Mouse (Mus musculus) mouse embryonic stem cell (cell line): ENCODE measurements around the gene Zfp618.

Source experiments
- in situ Hi-C, 2 experiments: fragments of 300-500 bp; cut with MboI; formaldehyde crosslinking; loops; 1 replicate in 1 of 2; 3 replicates in 1 of 2; pipeline ENCODE4 v1.14.3; 2019 to 2020; ENCODE audit warnings: low sequenced_read_pairs in 2 of 2, low pct_unique_long_range_greater_than_20kb in 1 of 2, mixed read lengths in 1 of 2; ENCODE audit not compliant: unreplicated experiment in 1 of 2

Zfp618 gene

DNA sequence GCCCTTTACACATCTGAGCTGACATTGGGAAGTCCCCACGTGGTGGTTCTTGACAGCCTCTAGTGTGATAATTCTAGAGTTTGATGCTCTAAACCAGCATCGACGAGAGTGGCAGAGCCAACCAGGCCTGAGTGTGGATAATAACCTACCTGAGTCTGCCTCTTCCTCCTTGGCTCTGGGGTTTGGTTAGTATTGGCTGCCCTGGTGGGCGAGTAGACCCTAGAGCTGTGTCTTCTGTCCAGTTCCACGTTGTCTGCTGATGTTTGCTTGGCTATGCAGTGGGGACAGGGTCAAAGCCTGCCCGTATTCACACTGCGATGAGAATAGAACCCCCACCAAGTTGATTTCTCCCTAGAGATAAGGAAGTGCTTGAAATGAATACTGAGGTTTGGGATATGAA, 58.1 kb downstream of the Zfp618 start:
- in situ Hi-C loops: no loop called here

DNA sequence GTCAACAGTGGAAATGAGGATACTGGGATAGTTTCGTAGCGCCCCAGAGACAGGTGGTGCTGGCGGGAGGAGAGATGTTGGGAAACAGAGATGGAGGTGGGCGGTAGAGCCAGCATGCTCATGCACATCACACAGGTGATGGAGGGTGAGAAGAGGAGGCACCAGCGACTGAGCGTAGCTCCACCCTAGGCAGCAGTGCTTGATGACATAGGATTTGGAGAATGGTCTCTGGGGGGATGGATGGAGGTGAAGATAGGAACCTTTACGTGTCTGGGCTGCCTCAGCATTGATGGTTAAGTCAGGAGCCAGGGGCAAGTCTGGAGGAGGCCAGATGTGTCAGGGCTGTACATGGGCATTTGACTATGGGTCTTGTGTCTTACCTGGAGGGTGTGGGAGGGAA, 58.7 kb downstream of the Zfp618 start:
- in situ Hi-C loops: no loop called here

DNA sequence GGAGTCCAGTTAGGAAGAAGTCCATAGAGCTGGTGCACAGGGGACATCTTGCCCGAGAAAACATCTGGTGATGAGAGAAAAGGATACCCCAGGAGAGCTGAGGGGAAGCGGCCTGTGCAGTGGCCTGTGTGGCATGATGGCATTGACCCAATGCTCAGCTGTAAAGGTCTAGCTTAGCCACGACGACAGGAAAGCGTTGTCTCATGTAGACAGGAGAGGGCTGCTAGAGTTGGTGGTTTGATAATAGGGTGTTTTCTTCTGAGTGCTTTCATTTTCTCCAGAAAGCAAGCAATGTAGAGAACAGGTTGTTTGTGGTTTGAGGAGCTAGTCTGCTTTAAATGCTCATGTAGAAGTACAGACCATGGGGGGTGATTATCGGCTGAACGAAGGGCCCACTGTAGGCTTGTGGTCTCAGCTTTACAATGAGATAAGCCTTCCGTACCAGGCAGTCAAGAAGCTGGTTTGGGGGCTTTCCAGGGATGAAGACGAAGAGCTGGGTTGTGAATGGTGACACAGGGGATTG, 59.4 kb downstream of the Zfp618 start:
- in situ Hi-C loops: no loop called here

DNA sequence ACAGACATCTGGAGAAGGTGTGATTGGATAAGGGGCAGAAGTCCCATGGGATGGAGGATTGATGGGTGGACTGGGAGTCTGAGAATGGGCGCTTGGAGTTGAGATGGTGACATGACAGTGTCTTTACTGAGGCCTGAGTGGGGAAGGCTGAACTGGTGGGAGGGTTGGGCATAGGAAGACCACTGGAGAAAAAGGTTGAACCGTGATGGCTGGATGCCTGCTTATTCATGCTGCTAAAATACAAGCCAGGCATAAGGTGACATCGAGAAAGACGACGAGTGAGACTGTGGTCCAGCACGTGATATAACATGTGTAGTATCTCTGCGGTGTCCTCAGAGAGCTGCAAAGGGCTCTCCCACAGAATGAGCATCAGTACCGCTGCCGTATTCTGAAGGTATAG, 59.9 kb downstream of the Zfp618 start:
- in situ Hi-C loops: no loop called here

DNA sequence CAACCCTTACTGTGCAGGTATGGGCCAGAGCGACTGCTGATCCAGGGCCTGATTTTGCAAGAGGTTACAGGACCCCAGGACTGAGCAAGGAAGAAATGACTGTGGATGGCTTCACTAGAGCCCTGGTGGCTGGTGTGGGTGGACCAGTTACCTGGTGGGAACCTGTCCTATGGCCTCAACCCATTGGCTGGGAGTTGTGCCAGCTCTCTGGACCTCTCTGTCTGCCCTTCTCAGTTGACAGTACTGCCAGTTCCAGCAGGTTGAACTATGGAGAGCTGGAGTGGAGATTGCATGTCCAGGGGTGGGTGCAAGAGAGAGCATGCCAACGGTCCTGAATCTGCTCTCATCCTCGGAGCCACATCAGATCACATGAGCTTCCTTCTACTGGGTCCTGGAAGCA, 60.9 kb downstream of the Zfp618 start:
- in situ Hi-C loops: no loop called here

DNA sequence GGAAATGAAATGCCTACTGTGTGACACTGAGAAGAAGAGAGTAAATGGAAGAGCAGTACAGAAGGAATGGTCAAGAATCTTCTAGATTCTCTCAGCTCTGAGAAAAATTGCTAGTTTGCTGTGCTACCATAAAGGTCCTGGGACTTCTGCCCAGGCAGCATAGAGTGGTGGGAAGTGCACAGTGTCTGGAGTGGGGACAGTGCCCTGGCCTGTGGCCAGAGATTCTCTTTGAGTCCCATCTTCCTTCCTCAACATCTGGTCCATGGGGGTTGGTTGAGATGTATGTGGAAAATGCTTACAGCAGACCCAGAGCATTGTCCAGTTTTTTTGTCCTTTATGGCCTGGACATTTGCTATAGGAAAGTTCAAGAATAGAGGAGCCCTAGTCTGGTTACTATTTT, 62.1 kb downstream of the Zfp618 start:
- in situ Hi-C loops: no loop called here

DNA sequence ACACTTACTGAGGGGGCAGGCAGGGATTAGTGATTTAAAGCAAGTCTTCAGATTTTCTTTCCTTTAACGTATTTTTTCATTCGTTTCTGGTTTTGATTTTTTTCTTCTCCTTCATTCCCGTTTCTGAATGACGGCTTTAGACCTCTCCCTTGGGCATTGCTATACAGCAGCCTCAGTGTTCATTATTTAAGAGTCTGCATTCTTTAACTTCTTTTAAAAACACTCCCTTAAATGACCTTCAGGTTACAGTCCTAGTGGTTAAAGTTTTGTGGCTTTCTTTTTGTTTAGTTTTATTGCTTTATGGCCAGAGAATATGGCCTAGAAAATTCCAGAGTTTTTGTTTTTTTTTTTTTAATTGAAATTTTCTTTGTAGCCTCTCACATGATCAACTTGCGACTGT, 64.8 kb downstream of the Zfp618 start:
- in situ Hi-C loops: no loop called here

DNA sequence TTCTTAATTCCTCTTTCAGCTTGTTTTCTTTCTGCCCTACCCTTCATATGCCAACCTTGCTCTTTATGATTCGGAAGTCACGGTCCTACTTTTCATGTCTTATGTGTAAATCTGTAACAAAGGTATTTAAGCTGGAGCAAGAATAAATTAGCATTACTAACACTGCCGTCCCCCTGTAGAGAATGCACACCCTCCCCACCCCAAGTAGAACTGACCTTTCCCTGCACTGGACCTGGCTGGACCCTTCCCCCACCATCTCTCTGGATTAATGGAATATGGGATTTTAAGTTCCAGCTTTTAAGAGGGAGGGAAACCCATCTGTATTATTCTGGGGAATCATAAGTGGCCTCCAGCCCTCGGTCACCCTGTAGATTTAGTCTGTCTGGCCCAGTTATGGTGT, 65.9 kb downstream of the Zfp618 start:
- in situ Hi-C loops: no loop called here

DNA sequence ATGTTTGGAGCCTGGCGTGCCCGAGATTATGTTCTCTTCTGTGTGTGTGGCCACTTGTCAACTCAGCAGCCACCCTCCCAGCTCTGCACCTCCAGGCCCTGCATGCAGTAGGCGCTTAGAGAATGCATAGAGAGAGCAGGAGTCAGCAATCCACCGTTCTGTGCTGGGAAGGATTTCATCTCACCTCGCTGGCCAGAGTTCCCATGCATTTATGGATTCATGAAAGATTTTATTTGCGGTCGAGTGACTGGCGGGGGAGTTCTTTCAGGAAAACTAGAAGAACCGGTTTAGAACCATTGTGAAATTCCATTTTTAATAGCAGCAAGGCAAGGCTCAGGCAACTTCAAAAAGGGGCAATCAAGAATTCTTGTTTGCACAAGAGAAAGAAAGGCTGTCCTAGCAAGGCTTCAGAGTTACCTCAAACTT, 67.2 kb downstream of the Zfp618 start:
- in situ Hi-C loops: no loop called here

DNA sequence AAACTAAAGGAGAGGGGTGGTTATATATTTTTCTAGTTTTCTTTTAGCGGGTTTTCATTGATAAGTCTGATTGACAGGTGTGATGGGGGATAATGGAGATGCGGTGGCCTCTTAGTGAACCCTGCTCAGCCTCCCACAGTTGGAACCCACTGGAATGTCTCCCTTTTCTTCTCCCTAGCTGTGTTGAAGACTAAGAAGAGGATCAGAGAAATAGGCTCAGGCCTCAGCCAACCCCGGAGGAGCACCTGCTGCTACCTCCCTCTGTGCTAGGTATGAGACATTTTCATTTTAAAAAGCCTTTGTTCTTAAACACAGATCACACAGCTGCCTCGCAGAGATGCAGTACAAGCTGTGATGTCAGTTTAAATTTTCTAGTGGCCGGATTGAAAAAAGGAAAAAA, 68.4 kb downstream of the Zfp618 start:
- in situ Hi-C loops: no loop called here

DNA sequence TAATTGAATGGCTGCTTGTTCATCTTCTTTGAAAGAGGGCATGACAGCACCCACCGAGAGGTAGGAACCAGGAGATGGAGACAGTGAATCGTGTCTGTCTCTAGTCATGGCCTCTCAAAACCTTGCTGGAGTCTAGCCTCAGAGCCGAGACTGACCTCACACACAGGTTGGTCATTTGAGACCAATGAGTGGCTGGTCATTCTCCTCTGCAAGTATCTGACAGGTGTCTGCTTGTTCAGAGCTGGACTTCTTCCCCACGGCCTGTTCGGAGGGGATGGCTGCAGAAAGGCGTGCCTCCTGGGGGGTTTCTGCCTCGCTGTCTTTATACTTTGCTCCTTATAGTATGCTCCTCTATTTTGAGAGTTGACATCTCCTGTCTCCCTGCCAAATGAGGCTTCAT, 70.6 kb downstream of the Zfp618 start:
- in situ Hi-C loops: no loop called here

DNA sequence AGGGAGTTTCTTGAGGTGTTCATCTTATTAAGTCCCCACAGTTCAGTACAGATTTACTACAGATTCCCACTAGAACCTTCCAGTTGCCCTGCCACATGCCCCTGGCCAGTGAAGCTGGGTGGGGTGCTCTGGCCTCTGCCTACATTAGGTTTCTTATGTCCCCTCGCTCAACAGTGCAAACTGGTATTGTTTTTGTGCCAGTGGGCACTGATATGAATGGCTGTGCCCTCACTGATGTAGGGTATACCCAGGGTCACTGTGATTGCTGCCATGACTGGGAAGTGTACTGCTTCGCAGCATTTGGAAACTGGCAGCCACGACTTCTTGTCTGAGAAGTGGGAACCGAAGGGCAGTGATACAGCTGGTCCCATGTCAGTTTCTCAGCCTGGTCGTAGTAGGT, 71.4 kb downstream of the Zfp618 start:
- in situ Hi-C loops: no loop called here

DNA sequence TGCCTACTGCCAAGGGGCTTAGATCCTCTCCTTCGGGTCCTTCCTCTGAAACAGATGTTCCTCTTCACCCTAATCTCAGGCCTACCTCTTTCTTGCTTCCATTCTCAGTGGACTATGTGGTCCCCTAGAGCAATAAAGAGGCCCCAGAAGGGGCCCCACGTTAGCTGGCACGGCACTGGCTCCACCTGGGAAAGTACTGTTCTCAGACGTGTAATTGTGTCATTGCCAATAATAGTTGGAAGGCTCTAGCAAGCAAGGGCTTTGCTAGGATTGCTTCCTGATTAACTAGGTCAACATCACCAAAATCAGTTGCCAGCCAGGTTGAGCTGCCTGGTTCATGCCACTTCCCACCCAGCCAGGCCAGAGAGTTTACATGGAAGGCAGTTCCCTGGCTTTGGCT, 72.2 kb downstream of the Zfp618 start:
- in situ Hi-C loops: no loop called here

DNA sequence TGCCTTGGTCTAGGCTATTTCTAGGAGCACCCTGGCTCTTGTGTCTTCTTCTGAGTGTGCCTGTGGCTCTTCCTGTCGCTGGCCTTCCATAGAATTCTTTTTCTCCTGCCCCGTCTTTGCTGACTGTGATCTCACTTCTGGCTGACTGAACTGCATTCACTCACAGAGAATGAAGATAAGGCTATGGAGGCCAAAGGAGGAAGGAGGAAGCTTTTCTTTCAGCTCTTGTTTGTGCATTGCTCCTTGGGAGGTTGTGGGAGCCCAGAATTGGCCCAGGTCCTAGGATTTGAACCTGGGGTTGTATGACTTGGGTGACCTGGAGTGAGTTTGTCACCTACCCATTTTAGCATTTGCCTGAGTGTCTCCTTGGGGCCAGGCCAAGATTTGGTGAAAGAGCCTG, 72.9 kb downstream of the Zfp618 start:
- in situ Hi-C loops: no loop called here

DNA sequence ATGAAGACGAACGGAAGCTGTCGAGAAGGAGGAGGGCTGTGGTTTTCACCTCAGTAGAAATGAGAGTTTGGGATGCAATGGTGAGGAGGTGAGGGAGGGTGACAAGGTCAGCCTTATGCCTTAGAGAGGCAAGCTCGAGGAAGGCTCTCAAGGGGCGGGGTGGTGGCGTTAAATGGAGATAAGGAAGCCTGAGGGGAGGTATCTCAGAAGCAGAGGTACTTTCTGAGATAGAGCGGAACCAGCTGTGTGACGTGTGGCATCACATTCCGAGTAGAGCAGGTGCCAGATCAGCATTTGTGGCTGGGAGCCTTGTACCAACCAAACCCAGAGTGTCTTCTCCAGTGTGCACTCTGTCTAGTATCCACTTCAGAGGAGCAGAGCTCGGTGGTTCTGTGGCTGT, 73.6 kb downstream of the Zfp618 start:
- in situ Hi-C loops: no loop called here

DNA sequence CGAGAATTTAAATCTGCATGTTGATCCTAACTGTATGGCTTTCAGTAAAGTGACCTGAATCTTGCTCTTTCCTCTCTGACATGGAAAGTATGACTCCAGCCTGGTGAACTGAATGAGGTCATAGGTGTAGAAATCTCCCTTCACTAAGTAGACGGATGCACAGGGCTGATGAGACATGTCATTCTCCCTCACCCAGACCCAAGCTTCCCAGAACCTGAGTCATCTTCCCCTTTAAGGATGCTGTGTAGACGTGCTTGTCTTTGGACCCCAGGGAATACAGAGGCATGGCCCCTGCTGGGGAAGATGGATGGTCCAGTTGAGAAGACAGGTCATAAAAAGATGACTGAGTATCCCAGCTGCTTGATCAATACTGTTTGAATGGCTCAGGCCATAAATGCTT, 83.2 kb downstream of the Zfp618 start:
- in situ Hi-C loops: no loop called here

DNA sequence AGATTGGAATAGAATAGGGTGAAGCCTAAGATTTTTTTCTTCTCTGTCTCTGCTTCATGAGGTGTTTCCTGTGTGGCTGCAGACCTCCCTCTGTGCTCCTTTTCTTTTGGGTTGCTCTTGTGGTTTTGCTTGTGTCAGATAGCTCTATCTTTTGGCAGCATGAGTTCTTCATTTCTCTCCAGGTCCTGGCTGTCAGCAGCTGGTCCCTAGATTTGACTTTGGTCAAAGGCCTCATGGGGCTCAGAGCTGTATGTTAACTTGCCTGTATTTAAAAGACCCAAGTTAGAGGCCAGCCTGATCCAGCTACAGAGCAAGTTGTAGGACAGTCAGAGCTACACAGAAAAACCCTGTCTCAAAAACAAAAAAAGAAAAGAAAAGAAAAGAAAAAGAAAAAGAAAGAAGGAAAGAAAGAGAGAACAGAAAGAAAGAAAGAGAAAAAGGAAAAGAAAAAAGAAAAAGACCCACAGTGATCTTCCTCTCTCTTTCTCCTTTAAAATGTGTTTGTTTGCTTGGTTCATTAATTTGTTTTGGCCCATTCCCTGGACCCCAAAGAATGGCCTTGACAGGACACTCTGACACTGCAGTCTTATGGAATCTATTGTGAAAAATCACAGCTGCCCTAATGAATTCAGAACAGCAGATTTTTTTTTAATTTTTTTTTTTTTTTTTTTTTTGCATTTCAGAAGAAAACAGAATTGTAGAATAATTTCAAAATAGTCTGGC, 84.4 kb downstream of the Zfp618 start:
- in situ Hi-C loops: no loop called here

DNA sequence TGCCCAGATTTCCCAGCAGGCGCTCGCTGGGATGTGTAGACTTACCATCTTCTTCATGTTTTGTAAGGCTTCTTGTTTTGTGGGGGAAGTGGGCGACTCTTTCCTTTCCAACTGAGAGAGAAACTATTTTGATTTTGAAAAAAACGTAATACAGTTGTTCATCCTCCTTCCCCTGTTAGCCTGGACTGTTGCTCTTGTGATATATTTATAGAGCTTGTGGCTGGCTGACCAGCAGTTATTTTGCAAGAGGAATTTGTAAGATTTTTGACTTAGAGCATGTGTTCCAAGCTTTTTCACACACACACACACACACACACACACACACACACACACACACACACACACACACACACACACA, 84.9 kb downstream of the Zfp618 start:
- in situ Hi-C loops: no loop called here

DNA sequence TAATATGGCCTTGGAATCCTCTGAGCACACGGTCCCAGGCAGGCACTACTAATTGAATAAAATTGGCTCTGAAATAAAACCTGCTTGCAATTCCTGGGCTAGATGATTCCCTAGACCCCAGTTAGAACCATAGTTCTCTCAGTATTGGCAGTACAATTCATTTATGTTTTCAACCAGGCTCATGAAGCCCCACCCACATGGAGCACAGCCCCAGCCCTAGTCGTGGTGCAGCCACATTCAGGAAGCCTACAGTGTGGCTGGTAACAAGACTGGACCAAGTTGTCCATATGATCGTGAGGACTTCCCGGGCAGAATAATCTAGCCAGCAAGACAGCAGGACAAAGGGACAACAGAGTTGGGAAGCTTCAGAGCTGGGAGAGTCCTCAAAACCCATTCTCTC, 85.6 kb downstream of the Zfp618 start:
- in situ Hi-C loops: no loop called here

DNA sequence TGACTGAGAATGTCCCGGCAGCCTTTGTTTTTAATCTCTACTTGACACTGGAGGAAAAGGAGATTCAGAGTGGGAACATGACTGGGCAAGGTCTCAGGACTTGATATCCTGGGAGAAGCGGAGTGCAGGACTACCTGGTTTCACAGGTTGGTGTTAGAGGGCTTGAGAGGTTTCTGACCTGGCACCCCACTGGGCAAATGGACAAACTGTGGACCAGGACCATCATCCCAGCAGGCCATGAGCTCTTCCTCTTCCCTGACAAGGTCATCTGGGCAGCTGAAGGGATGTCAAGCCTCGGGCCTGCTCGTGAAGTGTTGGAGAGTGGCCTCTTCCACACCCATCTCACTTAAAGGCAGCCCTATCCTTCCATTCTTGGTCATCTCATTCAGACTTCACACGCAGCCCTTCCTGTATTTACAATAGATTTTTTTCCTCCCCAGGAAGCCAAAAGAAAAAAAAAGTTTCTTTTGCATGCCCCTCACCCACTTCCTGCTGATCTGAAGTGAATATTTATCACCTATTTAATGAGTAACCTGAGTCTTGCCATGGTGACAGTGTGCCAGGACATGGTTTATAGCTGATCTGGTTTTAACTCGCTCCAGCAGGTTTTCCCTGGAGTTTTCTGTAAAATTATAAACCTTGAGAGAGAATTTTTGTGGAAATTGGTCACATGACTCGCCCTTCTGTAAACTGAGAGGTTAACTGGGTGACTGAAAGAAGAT, 86.7 kb downstream of the Zfp618 start:
- in situ Hi-C loops: no loop called here
